Mouse (Mus musculus): ENCODE measurements at regions not wholly inside any gene's neighbourhood (a gene's known extent, or its start where the extent isn't known, plus 50 kb on each side); places are given as distances from the start of the nearest gene placed in this dataset.

- in situ Hi-C loops (cut with MboI; ENCODE audit: low sequenced_read_pairs in 2 of 2, unreplicated experiment in 2 of 2) = no loop called here
- DNase-seq (ENCODE audit: low read depth, low spot score) = no peak
- H3K9me3 ChIP-seq (ENCODE audit: control insufficient read depth, insufficient read depth, low read depth, low read length) = no peaks in the 10 kb centered on the region
- no peak overlapping the region for H3K27ac ChIP-seq (ENCODE audit: insufficient read depth, low read depth, low read length, poor library complexity, severe bottlenecking)
- H3K4me3 ChIP-seq (ENCODE audit: insufficient read depth in 1 of 2, low read depth in 1 of 2, low read length in 2 of 2, poor library complexity in 1 of 2, severe bottlenecking in 1 of 2) = no peak overlapping the region
- no peak overlapping the region for H3K9ac ChIP-seq (ENCODE audit: insufficient read depth, low read depth, low read length, poor library complexity, severe bottlenecking)
- H3K4me1 ChIP-seq (ENCODE audit: control insufficient read depth in 2 of 2, insufficient read depth in 2 of 2, low read length in 2 of 2, poor library complexity in 1 of 2) = no peaks in the 10 kb centered on the region
- H3K36me3 ChIP-seq (ENCODE audit: control insufficient read depth, insufficient read depth, low read length, poor library complexity, severe bottlenecking) = no peaks in the 10 kb centered on the region
- TF ChIP-seq ZNF384 (IDR thresholded peaks at IDR 0.05; ENCODE audit: low read depth, low read length) (no peak), ZC3H11A (IDR thresholded peaks at IDR 0.05; ENCODE audit: borderline replicate concordance, low read depth, low read length) (no peak), MAFK (IDR thresholded peaks at IDR 0.05; ENCODE audit: insufficient read depth, low read depth, low read length) (no peak), CHD2 (IDR thresholded peaks at IDR 0.05; ENCODE audit: low read depth, low read length) (no peak), HCFC1 (IDR thresholded peaks at IDR 0.05; ENCODE audit: borderline replicate concordance, insufficient read depth, low read length) (no peak)
Measured at GRCm38 (mm10) chr12:45929001-45929759, 854.7 kb upstream of the Stxbp6 start.

Data from ES-E14 (cell line).